Mouse (Mus musculus) CD4-positive, CD25-positive, alpha-beta regulatory T cell, adult 2 months (primary cell): ENCODE results near the gene Pxn.
"Not testable (repeated sequence)": the region's sequence is repeated elsewhere in the genome, so short reads cannot be mapped to it uniquely, and the experiment has no call there.

Source experiments
- DNase-seq: peaks from one replicate; pipeline ENCODE4 v3.0.0-alpha.2; 2012; ENCODE audit warnings: low read depth, low spot score

Gene Pxn

DNA sequence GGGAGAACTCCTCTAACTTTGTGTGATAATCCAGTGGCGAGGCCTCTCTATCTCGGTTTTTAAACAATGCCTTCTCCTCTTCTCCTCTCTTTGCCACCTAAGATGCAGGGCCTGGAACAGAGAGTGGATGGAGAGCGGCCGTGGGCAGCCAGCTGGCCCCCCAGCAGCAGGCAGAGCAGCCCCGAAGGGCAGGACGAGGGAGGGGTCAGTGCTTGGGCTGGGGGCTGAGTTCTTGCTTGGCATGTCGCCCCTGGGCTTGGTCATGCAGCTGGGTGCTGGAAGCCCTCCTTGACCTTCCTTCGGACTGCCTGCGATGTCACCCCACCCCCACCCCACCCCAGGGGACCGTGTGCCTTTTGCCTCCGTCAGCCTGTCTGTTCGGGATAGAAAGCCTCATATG is 44.9 kb downstream of the Pxn start:
- DNase-seq: no peak

DNA sequence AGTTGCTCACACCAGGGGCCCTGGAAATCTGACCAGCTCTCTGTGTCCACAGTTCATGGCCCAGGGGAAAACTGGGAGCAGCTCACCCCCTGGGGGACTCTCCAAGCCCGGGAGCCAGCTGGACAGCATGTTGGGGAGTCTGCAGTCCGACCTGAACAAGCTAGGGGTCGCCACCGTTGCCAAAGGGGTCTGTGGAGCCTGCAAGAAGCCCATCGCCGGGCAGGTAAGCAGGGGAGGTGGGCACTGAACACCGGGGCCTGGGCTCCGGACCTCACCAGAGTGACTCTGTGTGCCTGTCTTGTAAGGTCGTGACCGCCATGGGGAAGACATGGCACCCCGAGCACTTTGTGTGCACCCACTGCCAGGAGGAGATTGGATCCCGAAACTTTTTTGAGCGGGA is 45.3 kb downstream of the Pxn start:
- no peak for DNase-seq

GRCm38 (mm10) chr5:115553801-115554420 is 47.4 kb downstream of the Pxn start:
- DNase-seq: no peak

DNA sequence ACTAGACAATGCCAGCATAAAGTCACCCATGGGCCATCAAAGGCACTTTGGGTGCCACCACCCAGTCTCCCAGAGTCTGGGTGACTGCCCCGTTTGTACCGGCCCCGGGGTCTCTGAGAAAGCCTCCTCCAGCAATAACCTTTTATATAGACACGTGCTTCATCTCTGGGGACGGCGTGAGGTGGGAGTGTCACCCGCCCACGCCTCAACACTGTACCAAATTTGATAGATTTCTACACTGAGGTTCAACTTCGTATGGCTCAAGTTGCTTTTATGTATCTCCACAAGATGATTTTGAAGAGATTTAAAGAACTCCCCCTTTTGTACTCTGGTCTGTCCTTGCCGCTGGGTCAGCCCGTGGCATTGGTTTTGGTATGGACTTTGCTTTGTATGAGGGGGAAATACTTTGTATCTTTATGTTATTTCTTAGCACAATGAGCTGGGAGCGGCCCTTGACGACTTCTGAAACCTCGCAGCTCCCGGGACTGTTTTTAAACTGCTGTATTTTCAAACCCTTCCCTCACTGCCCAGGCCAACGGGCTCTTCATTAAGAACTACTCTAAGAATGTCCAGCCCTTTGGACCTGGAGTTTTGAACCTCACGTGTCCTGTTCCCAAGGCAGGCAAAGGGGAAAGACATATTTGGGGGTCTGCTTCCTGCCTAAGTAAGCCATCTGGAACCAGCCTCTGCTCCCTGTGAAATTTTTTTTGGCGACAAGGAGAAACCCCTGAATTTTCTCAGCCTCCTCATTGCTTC is 48.2 kb downstream of the Pxn start:
- DNase-seq: no peak

GRCm38 (mm10) chr5:115556217-115556616 is 49.7 kb downstream of the Pxn start:
- DNase-seq: peak; percentile 85

DNA sequence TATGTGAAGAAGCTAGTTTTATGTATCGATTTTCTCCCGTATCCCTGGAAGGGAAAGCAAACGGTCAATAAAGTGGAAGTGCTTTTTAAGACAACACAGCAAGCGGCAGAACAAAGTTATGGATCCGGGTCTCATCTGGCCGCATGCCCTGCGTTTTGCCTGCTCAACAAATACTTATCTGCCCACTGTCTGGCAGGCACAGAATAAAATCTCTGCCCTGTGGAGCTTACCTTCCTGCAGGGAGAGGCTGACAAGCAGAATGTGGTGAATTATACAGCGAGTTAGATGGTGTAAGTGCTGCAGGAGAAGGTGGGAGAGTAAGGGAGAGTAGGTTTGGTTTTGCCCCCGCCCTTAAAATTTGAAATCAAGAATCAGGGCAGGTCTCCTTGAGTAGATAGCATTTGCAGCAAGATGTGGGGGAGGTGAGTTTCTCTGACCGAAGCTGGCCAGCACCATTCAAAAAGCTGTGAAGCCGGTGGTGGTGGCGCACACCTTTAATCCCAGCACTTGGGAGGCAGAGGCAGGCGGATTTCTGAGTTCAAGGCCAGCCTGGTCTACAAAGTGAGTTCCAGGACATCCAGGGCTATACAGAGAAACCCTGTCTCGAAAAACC is 51.8 kb downstream of the Pxn start:
- DNase-seq: no peak

DNA sequence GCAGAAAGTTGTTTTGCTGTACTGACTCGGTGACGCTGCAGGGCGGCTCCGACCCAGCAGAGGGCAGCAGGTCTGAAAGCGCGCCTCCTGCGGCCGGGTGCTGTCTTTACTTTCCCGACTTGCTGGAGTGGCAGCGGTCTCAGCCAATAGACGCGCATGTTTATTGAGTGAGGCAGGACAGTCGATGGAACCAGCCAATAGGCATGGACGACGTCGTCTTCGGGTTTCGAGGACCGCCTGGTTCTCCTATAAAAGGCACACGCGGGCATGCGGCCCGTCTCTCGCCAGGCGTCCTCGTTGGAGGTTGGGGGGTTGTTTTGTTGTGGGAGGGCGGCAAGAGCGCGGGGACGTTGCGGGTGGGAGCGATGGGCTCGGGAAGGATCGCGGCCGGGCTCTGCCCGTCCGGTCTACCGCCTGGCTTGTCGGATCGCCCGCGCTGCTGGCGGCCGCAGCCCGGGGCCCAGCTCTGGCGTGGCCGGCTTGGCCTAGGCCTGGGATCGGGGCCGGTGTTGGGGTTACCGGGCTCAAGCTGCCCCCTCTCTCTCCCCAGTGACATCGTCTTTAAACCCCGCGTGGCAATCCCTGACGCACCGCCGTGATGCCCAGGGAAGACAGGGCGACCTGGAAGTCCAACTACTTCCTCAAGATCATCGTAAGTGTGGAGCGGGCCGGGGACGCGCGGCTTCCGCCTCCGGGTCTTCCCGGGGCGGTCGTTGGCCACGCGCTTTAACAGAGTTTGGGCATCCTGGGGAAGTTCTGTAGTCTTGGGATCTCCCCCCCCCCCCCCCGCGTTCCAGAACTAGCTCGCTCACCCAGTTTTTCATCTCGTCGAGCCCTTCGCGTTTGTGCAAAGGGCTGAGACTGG is 53.0 kb downstream of the Pxn start, which contains the start of gene Rplp0:
Rplp0 (plus strand) TSS at position 231 of the 865 bp plus-strand sequence.
- DNase-seq: peak; percentile 100

- no peak for DNase-seq
Measured at GRCm38 (mm10) chr5:115560336-115560905, 53.9 kb downstream of the Pxn start.

DNA sequence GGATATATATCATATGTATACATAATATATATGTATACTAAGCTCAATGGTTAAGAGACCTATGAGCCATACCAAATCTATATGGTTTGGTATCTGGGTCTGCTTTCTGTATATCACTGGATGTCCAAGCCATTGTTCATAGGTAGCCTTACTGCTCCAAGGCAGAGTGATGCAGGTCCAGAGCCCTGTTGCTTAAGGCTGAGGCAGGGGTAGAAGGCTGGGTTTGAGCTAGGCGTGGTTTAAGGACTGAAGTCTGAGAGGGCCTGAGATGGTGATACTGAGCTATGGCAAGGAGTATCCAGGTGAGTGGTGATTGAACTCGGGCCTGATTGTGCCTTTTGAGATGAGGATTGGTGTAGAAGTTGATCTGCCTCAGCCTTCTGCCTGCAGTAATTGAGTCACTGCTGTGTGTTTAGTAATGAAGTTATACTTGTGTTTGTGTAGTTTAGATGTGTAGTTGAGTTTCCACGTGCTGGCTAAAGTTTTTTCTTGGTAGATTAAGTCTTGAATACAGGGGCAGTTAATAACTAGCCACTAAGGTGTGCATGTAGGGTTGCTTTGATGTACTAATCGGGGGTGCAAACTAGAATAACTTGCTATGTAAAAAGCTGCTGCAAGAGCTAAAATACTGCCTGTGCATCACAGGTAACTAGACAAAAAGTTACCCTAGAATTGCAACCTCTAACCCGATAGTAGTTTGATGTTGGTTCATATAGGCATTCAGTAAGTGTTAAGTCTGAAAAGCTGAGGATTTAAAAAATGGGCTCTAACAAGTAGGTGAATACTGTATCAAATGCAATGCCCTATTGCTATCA is 57.5 kb downstream of the Pxn start:
- DNase-seq: no peak

- DNase-seq: peak; percentile 84
Measured at GRCm38 (mm10) chr5:115564737-115565393, 58.4 kb downstream of the Pxn start, which contains the start of gene Gcn1l1. TSS of gene Gcn1l1 (plus strand) at chr5:115565254.

GRCm38 (mm10) chr5:115565403-115565802 is 58.9 kb downstream of the Pxn start:
- no peak for DNase-seq

GRCm38 (mm10) chr5:115568681-115569080 is 62.2 kb downstream of the Pxn start:
- no peak for DNase-seq

DNA sequence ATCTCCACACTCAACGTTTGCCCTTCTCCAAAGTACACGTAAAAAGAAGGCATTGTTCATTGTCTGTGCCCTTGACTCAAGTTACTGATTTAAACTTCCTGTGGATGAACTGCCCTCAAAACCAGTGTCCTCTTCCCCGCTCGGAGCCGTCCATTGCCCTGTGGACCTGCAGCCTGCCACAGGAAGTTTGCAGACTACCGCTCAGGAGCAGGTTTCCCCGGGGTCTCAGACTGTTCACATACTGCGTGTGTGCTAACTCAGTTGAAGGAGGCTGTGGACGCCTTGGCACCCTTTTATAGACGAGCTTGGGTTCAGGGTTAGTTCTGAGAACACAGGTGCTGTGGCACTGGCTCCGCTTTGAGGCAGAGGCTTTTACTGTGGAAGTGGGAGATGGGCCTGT is 62.8 kb downstream of the Pxn start:
- no peak for DNase-seq

DNA sequence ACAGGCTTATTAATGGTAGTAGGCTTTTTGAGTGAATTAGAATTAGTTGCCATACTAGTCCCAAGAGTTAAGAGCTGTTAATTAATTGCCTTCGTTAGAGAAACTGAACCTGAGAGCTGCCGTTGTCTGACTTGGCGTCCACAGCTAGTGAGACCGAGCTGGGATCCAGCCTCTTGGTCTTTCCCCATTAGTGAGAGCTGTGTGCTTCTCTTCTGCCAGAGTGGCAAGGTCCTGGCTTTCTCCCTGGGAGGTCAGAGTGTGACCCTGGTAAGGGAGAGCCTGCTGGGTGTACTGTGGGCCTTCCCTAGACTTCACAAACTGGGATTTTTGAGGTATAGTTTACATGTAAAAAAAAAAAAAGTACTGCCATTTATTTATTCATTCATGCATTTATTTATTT is 63.2 kb downstream of the Pxn start:
- DNase-seq: no peak

- no peak for DNase-seq
Measured at GRCm38 (mm10) chr5:115571086-115571485, 64.6 kb downstream of the Pxn start.

DNA sequence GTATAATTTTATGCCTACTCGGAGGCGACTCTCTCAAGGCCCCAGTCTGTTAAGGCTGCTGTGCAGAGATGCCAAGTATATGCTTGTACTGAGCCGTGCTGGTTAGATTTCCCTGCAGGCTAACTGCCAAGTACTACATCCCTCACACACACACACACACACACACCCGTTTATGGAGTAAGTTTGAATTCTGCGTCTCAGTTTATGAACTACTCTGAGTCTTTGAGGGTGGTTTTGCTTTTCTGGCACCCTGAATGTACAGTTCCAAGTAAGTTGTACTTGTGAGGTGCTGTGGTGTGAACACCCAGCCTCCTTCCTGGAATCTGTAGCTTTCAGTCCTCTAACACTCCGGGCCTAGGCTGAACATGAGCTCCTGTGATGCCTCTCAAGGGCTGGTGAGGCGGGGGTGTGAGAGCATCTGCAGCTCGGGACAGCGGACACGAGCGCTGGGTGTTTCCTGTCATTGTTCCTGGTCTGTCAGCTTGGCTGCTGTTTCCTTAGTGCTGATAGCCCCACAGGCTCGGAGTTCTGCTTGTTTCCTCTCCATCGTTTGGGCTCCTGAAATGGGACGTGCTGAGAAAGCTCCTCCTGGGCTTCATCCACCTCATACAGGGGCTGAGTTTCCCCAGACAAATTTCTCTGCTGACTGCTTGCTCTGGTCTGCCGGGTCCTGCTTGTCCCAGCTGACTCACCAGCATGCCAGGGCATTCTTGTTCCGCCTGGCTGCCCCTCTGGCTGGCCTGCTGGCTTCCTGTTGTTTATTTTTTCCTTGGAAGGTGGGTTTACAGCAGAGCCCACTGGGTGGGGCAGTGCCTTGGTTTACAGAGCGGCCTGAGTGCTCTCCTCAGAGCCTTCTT is 66.4 kb downstream of the Pxn start:
- no peak for DNase-seq

- DNase-seq: no peak
Measured at GRCm38 (mm10) chr5:115574992-115575391, 68.5 kb downstream of the Pxn start.

GRCm38 (mm10) chr5:115577686-115578085 is 71.2 kb downstream of the Pxn start:
- DNase-seq: not testable (repeated sequence)

- DNase-seq: no peak
Measured at GRCm38 (mm10) chr5:115578922-115579321, 72.4 kb downstream of the Pxn start.
